Mouse (Mus musculus): ENCODE results near the gene Mcts2. TPM values are rescaled to one million over a fixed set of nuclear protein-coding genes. Genes with fewer than 3 reads are reported as not detected.

Mcts2 gene
- polyA plus RNA-seq, 1 experiment: 22.9 TPM

DNA sequence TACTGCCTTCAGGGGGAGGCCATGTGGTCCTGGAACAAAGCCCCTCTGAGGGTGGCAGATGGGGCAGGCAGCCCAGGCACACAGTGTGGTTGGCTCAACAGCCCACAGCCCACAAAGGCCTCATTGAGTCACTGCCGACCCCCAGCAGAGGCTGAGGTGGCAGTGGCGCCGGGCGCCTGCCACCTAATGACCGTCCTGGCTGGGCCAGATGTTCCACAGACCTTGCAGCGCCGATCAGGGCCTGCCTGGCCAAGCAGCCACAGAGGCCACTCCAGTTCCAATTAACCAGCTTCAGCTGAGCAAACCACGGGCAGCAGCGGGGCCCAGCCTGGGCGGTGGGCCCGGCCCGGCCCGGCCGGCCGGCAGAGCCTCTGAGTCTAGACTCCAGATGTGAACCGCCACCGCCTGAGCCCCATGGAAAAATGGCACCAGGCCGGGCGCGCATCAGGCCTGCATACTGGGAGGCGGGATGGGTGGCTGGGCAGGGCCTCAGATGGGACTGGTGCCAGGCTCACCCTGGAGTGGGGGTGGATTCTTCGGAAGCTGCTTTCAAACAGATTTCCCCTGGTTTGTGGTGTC is 19.2 kb downstream of the Mcts2 start:
- TF ChIP-seq POLR2A (IDR thresholded peaks at IDR 0.05; ENCODE audit: borderline replicate concordance, extremely low read depth, insufficient read depth, insufficient read length, poor library complexity, severe bottlenecking): no peak
- no peak for TF ChIP-seq CTCF (IDR thresholded peaks at IDR 0.05; ENCODE audit: borderline replicate concordance, extremely low read depth, insufficient read depth, insufficient read length)
- peak; percentile 77 for DNase-seq (ENCODE audit: low read depth)

DNA sequence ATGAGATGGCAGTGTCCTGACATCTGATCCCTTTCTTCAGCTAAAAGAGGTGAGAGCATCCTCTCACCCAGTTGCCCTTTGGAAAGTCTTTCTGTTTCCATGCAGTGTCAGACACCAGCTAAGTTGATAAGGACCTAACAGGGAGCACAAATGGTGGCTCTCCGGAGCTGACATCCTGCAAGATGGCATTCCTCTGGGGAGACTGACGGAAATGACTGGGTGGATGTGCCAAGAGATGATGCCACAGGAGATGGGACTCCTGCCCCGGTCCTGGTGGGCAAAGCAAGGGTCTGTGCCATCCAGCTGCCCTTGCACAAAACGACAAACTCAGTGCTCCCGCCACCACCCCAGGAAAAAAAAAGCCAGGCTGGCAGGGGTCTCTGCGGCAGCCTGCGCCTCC is 20.4 kb downstream of the Mcts2 start:
- TF ChIP-seq POLR2A (IDR thresholded peaks at IDR 0.05; ENCODE audit: borderline replicate concordance, extremely low read depth, insufficient read depth, insufficient read length, poor library complexity, severe bottlenecking): no peak
- TF ChIP-seq CTCF (IDR thresholded peaks at IDR 0.05; ENCODE audit: borderline replicate concordance, extremely low read depth, insufficient read depth, insufficient read length): no peak
- DNase-seq (ENCODE audit: low read depth): no peak

DNA sequence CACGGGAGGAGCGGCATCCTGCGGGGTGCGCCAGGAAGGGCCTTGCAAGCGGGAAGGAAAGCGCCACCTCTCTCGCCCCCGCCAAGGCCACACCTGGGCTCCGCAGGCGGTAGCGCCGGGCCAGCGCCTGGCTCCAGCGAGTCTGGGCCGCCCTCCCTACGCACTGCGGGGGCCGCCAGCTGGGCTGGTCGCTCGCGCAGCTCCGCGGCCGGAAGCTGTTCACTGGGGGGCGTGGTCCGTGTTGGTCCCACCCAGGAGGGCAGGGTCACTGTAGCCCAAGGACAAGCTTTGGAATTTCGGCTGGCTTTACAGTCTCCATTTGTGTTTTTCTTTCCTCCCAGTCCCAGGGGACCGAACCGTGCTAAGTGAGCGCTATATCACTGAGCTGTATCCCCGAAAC is 20.8 kb downstream of the Mcts2 start:
- TF ChIP-seq CTCF (IDR thresholded peaks at IDR 0.05; ENCODE audit: borderline replicate concordance, extremely low read depth, insufficient read depth, insufficient read length) (no peak), POLR2A (IDR thresholded peaks at IDR 0.05; ENCODE audit: borderline replicate concordance, extremely low read depth, insufficient read depth, insufficient read length, poor library complexity, severe bottlenecking) (peak; percentile 78)

DNA sequence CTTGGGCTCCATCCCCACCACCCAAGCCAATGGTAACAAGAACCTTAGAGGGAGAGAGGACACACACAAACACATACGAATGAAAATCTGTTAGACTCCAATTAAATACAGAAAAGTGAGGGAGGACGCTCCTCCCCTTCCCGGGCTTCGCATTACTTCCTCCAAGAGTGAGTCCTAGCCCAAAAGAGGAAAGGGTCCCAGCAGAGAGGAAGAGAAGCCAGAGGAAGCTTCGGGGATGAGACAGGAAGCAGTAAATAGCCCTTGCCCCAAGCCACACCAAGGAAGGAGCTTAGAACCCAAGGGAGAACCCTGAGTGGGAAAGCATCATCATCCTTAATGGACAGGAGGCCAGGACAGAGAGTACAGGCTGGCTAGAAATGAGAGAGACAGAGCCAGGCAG is 22.2 kb downstream of the Mcts2 start:
- no peak for DNase-seq (ENCODE audit: low read depth)
- no peak for TF ChIP-seq CTCF (IDR thresholded peaks at IDR 0.05; ENCODE audit: borderline replicate concordance, extremely low read depth, insufficient read depth, insufficient read length)
- no peak for TF ChIP-seq POLR2A (IDR thresholded peaks at IDR 0.05; ENCODE audit: borderline replicate concordance, extremely low read depth, insufficient read depth, insufficient read length, poor library complexity, severe bottlenecking)

More for the DNA sequence above, 20.8 kb downstream of the Mcts2 start:
- peak; percentile 93 for DNase-seq (ENCODE audit: low read depth)

DNA sequence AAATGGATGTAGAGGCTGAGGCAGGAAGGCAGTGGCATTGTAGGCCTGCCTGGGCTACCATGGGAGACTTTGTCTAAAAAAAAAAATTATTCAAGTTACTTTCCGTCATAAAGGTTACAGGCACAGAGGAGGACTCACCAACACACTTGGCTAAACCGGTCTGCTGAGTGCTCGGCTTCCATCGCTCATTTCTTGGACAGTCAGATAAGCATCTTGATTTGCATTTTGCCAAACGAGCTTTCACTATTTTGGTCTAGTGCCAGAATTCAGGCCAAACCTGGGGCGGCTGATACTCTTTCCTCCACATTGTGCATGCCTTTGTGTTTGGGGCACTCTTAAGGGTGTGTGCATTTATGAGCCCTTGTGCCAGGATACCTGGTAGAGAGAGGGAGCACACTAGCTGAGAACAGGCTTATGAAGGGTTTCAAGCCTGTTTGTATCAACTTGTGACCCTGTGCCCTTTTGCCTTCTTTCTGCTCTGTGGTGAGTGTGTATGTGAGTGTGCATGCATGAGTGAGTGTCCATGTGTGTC is 29.5 kb downstream of the Mcts2 start:
- TF ChIP-seq POLR2A (IDR thresholded peaks at IDR 0.05; ENCODE audit: borderline replicate concordance, extremely low read depth, insufficient read depth, insufficient read length, poor library complexity, severe bottlenecking) (no peak), CTCF (IDR thresholded peaks at IDR 0.05; ENCODE audit: borderline replicate concordance, extremely low read depth, insufficient read depth, insufficient read length) (no peak)
- DNase-seq (ENCODE audit: low read depth): no peak

DNA sequence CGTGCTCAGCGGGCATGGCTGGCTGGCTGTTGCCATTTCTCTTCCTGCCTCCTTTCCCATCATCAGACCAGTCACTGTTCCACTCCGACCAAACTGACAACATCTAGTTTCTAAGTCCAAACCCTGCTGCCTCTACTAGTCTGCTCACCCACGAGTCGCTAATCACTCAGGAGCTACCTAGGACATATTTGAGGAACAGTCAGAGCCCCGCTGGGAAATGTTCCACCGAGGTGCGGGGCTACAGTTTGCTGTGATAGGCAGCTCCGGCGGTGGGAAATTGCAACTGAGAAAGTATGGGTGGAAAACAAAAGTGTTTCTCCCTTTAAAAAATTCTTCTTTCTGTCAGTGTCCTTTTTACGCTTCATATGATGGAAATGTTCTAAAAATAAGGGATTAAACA is 30.8 kb downstream of the Mcts2 start:
- DNase-seq (ENCODE audit: low read depth): no peak
- TF ChIP-seq CTCF (IDR thresholded peaks at IDR 0.05; ENCODE audit: borderline replicate concordance, extremely low read depth, insufficient read depth, insufficient read length) (no peak), POLR2A (IDR thresholded peaks at IDR 0.05; ENCODE audit: borderline replicate concordance, extremely low read depth, insufficient read depth, insufficient read length, poor library complexity, severe bottlenecking) (no peak)

DNA sequence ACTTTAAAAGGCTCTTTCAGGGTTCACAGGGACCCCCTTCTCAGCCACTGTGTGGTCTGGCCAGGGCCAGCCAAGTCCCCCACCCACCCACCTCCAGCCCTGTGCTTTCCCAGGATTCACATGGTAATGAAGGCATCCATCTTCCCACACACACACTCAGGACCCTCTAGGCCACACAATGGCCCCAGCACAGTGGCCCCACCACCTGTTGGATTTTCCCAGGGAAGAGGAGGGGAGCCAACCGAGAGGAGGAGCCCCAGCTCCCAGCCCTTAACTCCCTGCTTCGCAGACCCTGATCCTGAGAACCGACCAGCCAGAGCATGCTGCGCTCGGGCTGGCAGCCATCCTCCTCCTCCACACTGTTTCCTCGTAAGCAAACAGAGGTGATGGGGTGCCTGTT is 31.2 kb downstream of the Mcts2 start:
- TF ChIP-seq CTCF (IDR thresholded peaks at IDR 0.05; ENCODE audit: borderline replicate concordance, extremely low read depth, insufficient read depth, insufficient read length) (no peak), POLR2A (IDR thresholded peaks at IDR 0.05; ENCODE audit: borderline replicate concordance, extremely low read depth, insufficient read depth, insufficient read length, poor library complexity, severe bottlenecking) (no peak)
- DNase-seq (ENCODE audit: low read depth): peak; percentile 84

DNA sequence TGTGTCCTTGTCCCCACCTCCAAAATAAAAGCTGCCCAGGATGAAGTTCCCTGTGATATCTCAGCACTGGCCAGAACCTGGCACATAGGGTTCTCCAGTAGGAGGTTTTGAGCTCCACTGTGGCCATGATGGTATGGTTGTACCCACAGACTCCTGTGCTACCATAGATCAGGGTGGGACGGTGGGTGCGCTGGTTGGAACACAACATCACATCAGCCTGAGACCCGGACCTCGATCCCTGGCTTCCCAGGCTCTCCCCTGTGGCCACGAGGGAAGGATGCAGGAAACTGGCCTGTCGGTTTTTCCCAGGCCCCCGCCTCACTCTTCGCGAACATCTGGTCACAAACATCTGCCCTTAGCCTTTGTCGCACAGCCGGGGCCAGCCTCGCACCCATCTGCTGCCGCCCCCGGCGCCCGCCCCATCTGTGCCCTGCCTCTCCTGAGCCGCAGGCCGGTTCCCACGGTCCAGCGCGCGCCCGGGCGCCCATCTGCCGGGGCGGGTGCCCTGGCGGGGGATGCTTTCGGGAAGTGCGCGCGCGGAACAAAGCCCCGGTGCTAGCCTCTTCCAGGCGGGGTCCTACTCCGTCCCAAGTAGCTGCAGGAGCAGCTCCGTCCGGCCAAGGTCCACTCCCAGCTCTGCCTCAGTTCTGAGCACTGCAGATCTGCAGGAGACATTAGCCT is 37.0 kb downstream of the Mcts2 start:
- TF ChIP-seq CTCF (IDR thresholded peaks at IDR 0.05; ENCODE audit: borderline replicate concordance, extremely low read depth, insufficient read depth, insufficient read length) (no peak), POLR2A (IDR thresholded peaks at IDR 0.05; ENCODE audit: borderline replicate concordance, extremely low read depth, insufficient read depth, insufficient read length, poor library complexity, severe bottlenecking) (no peak)
- DNase-seq (ENCODE audit: low read depth): peak; percentile 63

DNA sequence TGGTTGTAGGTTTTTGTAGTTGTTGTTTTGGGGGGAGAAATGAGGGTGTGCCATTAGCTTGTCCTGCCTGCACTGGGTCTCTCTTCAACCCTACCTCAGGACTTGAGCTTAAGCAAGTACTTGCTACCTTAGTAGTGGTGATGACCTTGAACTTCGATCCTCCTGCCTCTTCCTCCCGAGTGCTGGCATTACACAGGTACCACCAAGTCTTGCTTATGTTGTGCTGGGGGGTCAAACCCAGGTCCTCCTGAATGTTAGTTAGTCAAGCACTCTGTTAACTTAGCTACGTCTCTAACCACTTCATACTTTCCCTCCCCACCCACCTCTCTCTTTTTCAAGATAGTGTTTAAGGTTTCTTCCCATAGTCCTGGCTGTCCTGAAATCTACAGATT is 37.5 kb downstream of the Mcts2 start:
- DNase-seq (ENCODE audit: low read depth): no peak
- TF ChIP-seq CTCF (IDR thresholded peaks at IDR 0.05; ENCODE audit: borderline replicate concordance, extremely low read depth, insufficient read depth, insufficient read length) (no peak), POLR2A (IDR thresholded peaks at IDR 0.05; ENCODE audit: borderline replicate concordance, extremely low read depth, insufficient read depth, insufficient read length, poor library complexity, severe bottlenecking) (no peak)

DNA sequence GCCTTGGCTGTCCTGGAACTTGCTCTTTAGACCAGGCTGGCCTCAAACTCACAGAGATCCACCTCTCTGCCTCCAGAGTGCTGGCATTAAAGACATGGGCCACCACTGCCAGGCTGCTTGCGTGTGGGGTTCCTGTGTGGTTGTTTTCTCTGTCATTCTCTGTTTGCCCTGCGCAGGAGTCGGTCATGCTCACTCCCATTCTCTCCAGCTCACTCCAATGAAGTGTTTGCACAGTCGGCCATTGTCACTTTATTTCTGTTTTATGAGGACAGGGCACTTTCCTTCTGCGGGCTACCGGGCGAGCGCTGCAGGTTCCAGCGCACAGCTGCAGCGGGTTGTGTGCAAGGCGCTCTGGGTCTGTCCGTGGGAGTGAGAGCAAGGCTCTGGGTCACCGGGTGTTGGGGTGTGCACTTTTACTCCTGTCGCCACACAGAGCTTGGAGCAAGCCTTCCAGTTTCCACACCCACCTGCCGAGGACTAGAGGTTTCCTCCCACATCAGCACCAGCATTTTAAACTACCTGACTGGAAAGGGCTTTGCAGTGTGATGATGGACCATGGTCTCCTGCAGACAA is 38.4 kb downstream of the Mcts2 start:
- DNase-seq (ENCODE audit: low read depth): no peak
- TF ChIP-seq POLR2A (IDR thresholded peaks at IDR 0.05; ENCODE audit: borderline replicate concordance, extremely low read depth, insufficient read depth, insufficient read length, poor library complexity, severe bottlenecking): no peak
- no peak for TF ChIP-seq CTCF (IDR thresholded peaks at IDR 0.05; ENCODE audit: borderline replicate concordance, extremely low read depth, insufficient read depth, insufficient read length)

DNA sequence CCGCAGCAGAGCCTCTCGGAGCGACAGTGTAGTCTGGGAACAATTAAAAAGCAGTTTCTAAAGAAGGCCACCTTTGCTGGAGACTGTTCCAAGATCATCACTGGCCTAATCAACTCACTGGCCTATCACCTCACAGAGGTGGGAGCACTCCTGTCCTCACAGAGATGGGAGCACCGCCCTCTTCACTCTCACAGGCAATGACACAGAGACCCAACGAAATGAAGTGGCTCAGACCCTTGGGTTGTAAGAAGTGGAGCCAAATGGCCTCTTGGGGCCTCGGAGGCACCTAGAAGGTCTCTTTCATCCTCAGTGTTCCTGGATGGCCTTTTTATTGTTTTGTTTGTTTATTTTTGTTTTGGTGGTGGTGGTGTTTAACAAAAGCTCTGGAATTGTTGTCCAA is 39.4 kb downstream of the Mcts2 start:
- TF ChIP-seq POLR2A (IDR thresholded peaks at IDR 0.05; ENCODE audit: borderline replicate concordance, extremely low read depth, insufficient read depth, insufficient read length, poor library complexity, severe bottlenecking): no peak
- no peak for TF ChIP-seq CTCF (IDR thresholded peaks at IDR 0.05; ENCODE audit: borderline replicate concordance, extremely low read depth, insufficient read depth, insufficient read length)
- DNase-seq (ENCODE audit: low read depth): no peak
